ENCODE assay signal across 10 mouse cellular contexts in genomic region chr9:66181826-66182678, GRCm38 (mm10). TPM values are rescaled to one million over a fixed set of nuclear protein-coding genes. Genes with fewer than 3 reads are reported as not detected.
DNase-seq lines count a peak whose midpoint lies in the region; ATAC-seq and TF ChIP-seq lines count a peak whose summit lies in the region.
"Had no signal": no experiment of that assay in that cellular context is flagged by ENCODE, and none has a peak within 500 bp of the region (broad histone marks: within the 10 kb centered on the region; RNA-seq: fewer than 3 reads in every experiment).

No protein-coding gene starts in this region.

- DNase-seq in lung, postnatal 0 days (ENCODE audit: low spot score): no peak
- DNase-seq in lung, postnatal 25 days (ENCODE audit: low spot score): no peak
- peak; percentile 88 for DNase-seq in liver, embryonic 13.5 days
- DNase-seq in layer of hippocampus, postnatal 36 days: no peak
- no peak for DNase-seq in right cerebral cortex, postnatal 25 days
- DNase-seq in left cerebral cortex, adult 11 months (ENCODE audit: low spot score): no peak
- DNase-seq: adrenal gland, postnatal 10 days had no signal

- no peak overlapping the region for H3K9ac ChIP-seq in lung, postnatal 0 days (replicated peaks; ENCODE audit: low read depth)
- no peak overlapping the region for H3K9ac ChIP-seq in embryonic facial prominence, embryonic 13.5 days
- H3K9ac ChIP-seq in liver, embryonic 13.5 days: peak overlapping the region; percentile 78
- no peak overlapping the region for H3K9ac ChIP-seq in stomach, embryonic 15.5 days

- H3K27me3 ChIP-seq in lung, postnatal 0 days (replicated peaks; ENCODE audit: insufficient read depth, low read length): no peaks in the 10 kb centered on the region
- H3K27me3 ChIP-seq in embryonic facial prominence, embryonic 13.5 days: no peaks in the 10 kb centered on the region
- no peaks in the 10 kb centered on the region for H3K27me3 ChIP-seq in liver, embryonic 13.5 days
- no peaks in the 10 kb centered on the region for H3K27me3 ChIP-seq in stomach, embryonic 15.5 days (replicated peaks)

- peak overlapping the region; percentile 79 for H3K27ac ChIP-seq in lung, postnatal 0 days (ENCODE audit: low read length)
- peak overlapping the region; percentile 80 for H3K27ac ChIP-seq in embryonic facial prominence, embryonic 13.5 days
- peak overlapping the region; percentile 99 for H3K27ac ChIP-seq in liver, embryonic 13.5 days
- H3K27ac ChIP-seq in stomach, embryonic 15.5 days: peak overlapping the region; percentile 57; the same call in 1 of the 2 replicates
- H3K27ac ChIP-seq: kidney, postnatal 0 days had no signal

- H3K4me2 ChIP-seq in lung, postnatal 0 days (replicated peaks; ENCODE audit: low read depth, low read length): no peak overlapping the region
- H3K4me2 ChIP-seq in embryonic facial prominence, embryonic 13.5 days: no peak overlapping the region
- H3K4me2 ChIP-seq in liver, embryonic 13.5 days: peak overlapping the region; percentile 71
- H3K4me2 ChIP-seq in stomach, embryonic 15.5 days: no peak overlapping the region

- WGBS in lung, postnatal 0 days: 30% methylated on average over 11 of the region's 11 CpGs
- 50% methylated on average over 11 of the region's 11 CpGs for WGBS in embryonic facial prominence, embryonic 13.5 days
- 8% methylated on average over 11 of the region's 11 CpGs for WGBS in liver, embryonic 13.5 days (ENCODE audit: insufficient replicate concordance)
- 43% methylated on average over 11 of the region's 11 CpGs for WGBS in stomach, embryonic 15.5 days

- no peak overlapping the region for H3K4me3 ChIP-seq in lung, postnatal 0 days (ENCODE audit: low read depth, low read length)
- no peak overlapping the region for H3K4me3 ChIP-seq in embryonic facial prominence, embryonic 13.5 days
- peak overlapping the region; percentile 43 for H3K4me3 ChIP-seq in liver, embryonic 13.5 days (replicated peaks)
- H3K4me3 ChIP-seq in stomach, embryonic 15.5 days (replicated peaks): no peak overlapping the region

- H3K36me3 ChIP-seq in lung, postnatal 0 days (ENCODE audit: insufficient read depth, low read length): no peaks in the 10 kb centered on the region
- H3K36me3 ChIP-seq in embryonic facial prominence, embryonic 13.5 days: no peaks in the 10 kb centered on the region
- no peaks in the 10 kb centered on the region for H3K36me3 ChIP-seq in liver, embryonic 13.5 days
- no peaks in the 10 kb centered on the region for H3K36me3 ChIP-seq in stomach, embryonic 15.5 days

- no peak for TF ChIP-seq CTCF in lung, postnatal 0 days (IDR thresholded peaks at IDR 0.05)

- TF ChIP-seq EP300 in lung, postnatal 0 days (IDR thresholded peaks at IDR 0.05): peak; percentile 61; the same call in 1 of the 2 replicates

- peaks cover 4% of the 10 kb centered on the region; the same call in 1 of the 2 replicates for H3K4me1 ChIP-seq in lung, postnatal 0 days (ENCODE audit: insufficient read depth, low read depth, low read length)
- peaks cover 12% of the 10 kb centered on the region for H3K4me1 ChIP-seq in embryonic facial prominence, embryonic 13.5 days
- peaks cover 100% of the 10 kb centered on the region for H3K4me1 ChIP-seq in liver, embryonic 13.5 days (replicated peaks)
- 0 out of 2 replicates have a peak, but pooled peaks cover 6% of the 10 kb centered on the region for H3K4me1 ChIP-seq in stomach, embryonic 15.5 days

- no peaks in the 10 kb centered on the region for H3K9me3 ChIP-seq in lung, postnatal 0 days (ENCODE audit: low read length)
- H3K9me3 ChIP-seq in embryonic facial prominence, embryonic 13.5 days: no peaks in the 10 kb centered on the region
- no peaks in the 10 kb centered on the region for H3K9me3 ChIP-seq in liver, embryonic 13.5 days (replicated peaks)
- H3K9me3 ChIP-seq in stomach, embryonic 15.5 days: no peaks in the 10 kb centered on the region

- ATAC-seq in lung, postnatal 0 days: peak; percentile 13; the same call in 1 of the 2 replicates
- ATAC-seq in embryonic facial prominence, embryonic 13.5 days (ENCODE audit: insufficient number of reproducible peaks, insufficient read depth, low FRiP score, low TSS enrichment, low read depth): no peak
- ATAC-seq in liver, embryonic 13.5 days (ENCODE audit: low read depth): peak; percentile 92
- ATAC-seq in stomach, embryonic 15.5 days (ENCODE audit: insufficient read depth, low FRiP score, low read depth): peak; percentile 87; the same call in 1 of the 2 replicates

RNA-seq across cellular contexts. Expression of gene Dapk2, which starts 24.0 kb away (rescaled TPM):
- 60.9 and 66.6 TPM in 2 replicates for polyA plus RNA-seq in lung, postnatal 0 days (2015; fragmentation: Nextera tagmentation; extraction: Ambion mirVana)
- polyA plus RNA-seq in embryonic facial prominence, embryonic 13.5 days (2015; fragmentation: Nextera tagmentation; extraction: Ambion mirVana): 5.3 and 6.7 TPM in 2 replicates
- polyA plus RNA-seq in liver, embryonic 13.5 days (2015; fragmentation: Nextera tagmentation; extraction: Ambion mirVana): 20.5 and 23.8 TPM in 2 replicates
- 6.8 and 10.1 TPM in 2 replicates for polyA plus RNA-seq in stomach, embryonic 15.5 days (2015; fragmentation: Nextera tagmentation; extraction: Ambion mirVana)
- total RNA-seq in layer of hippocampus, postnatal 36 days (2021): under 1 TPM; 0.90 to 0.91 TPM

RNA-seq across cellular contexts. Expression of gene Ciao2a, which starts 55.6 kb away (rescaled TPM):
- polyA plus RNA-seq in lung, postnatal 0 days (2015; fragmentation: Nextera tagmentation; extraction: Ambion mirVana): 110 and 111 TPM in 2 replicates
- polyA plus RNA-seq in embryonic facial prominence, embryonic 13.5 days (2015; fragmentation: Nextera tagmentation; extraction: Ambion mirVana): 177 and 184 TPM in 2 replicates
- 196 and 222 TPM in 2 replicates for polyA plus RNA-seq in liver, embryonic 13.5 days (2015; fragmentation: Nextera tagmentation; extraction: Ambion mirVana)
- polyA plus RNA-seq in stomach, embryonic 15.5 days (2015; fragmentation: Nextera tagmentation; extraction: Ambion mirVana): 170 and 180 TPM in 2 replicates
- total RNA-seq in layer of hippocampus, postnatal 36 days (2021): 10 to 100 TPM; 29.5 to 30.0 TPM

RNA-seq across cellular contexts. Expression of gene Snx1, which starts 55.7 kb away (rescaled TPM):
- polyA plus RNA-seq in lung, postnatal 0 days (2015; fragmentation: Nextera tagmentation; extraction: Ambion mirVana): 108 and 112 TPM in 2 replicates
- 119 and 131 TPM in 2 replicates for polyA plus RNA-seq in embryonic facial prominence, embryonic 13.5 days (2015; fragmentation: Nextera tagmentation; extraction: Ambion mirVana)
- 79.7 and 94.6 TPM in 2 replicates for polyA plus RNA-seq in liver, embryonic 13.5 days (2015; fragmentation: Nextera tagmentation; extraction: Ambion mirVana)
- polyA plus RNA-seq in stomach, embryonic 15.5 days (2015; fragmentation: Nextera tagmentation; extraction: Ambion mirVana): 124 and 129 TPM in 2 replicates
- total RNA-seq in layer of hippocampus, postnatal 36 days (2021): 10 to 100 TPM; 86.9 to 93.2 TPM
